Mouse (Mus musculus): ENCODE data around the gene Gm20431.

GRCm38 (mm10) chr2:167695491-167695890 lies 34.2 kb upstream of the Gm20431 start:
- TF ChIP-seq EP300 (IDR thresholded peaks at IDR 0.05): no peak
- no peak for TF ChIP-seq CTCF (IDR thresholded peaks at IDR 0.05)
